ENCODE assay signal across 20 mouse cellular contexts in genomic region chrX:13311396-13311795, GRCm38 (mm10). TPM values are rescaled to one million over a fixed set of nuclear protein-coding genes. Genes with fewer than 3 reads are reported as not detected.
DNase-seq lines count a peak whose midpoint lies in the region; ATAC-seq and TF ChIP-seq lines count a peak whose summit lies in the region.
"Had no signal": no experiment of that assay in that cellular context is flagged by ENCODE, and none has a peak within 500 bp of the region (broad histone marks: within the 10 kb centered on the region; RNA-seq: fewer than 3 reads in every experiment).

No protein-coding gene starts in this region.

- WGBS in thymus, adult 2 months: 17% methylated on average over 4 of the region's 4 CpGs
- 82% methylated on average over 4 of the region's 4 CpGs for WGBS in forebrain, embryonic 16.5 days

- TF ChIP-seq CTCF in MEL (IDR thresholded peaks at IDR 0.05 in 2 of 3, conservative IDR thresholded peaks at IDR 0.05 in 1 of 3; ENCODE audit: control insufficient read depth in 1 of 3, insufficient read depth in 1 of 3, low read depth in 2 of 3, low read length in 3 of 3, poor library complexity in 1 of 3, severe bottlenecking in 1 of 3): no peak
- TF ChIP-seq CTCF in thymus, adult 2 months (IDR thresholded peaks at IDR 0.05; ENCODE audit: borderline replicate concordance, control insufficient read depth, extremely low read depth, insufficient read depth, low read length, poor library complexity): no peak

- H3K36me3 ChIP-seq in MEL (ENCODE audit: control insufficient read depth in 1 of 2, insufficient read depth in 2 of 2, low read length in 2 of 2): no peaks in the 10 kb centered on the region; a peak in 1 of 4 replicates
- no peaks in the 10 kb centered on the region for H3K36me3 ChIP-seq in thymus, adult 2 months (ENCODE audit: control insufficient read depth, insufficient read depth, low read length)
- H3K36me3 ChIP-seq in forebrain, embryonic 16.5 days (ENCODE audit: control insufficient read depth, insufficient read depth): no peaks in the 10 kb centered on the region
- H3K36me3 ChIP-seq: limb, embryonic 15.5 days; stomach, embryonic 15.5 days had no signal

- no peaks in the 10 kb centered on the region for H3K9me3 ChIP-seq in MEL (replicated peaks; ENCODE audit: insufficient read depth, low read length)
- no peaks in the 10 kb centered on the region for H3K9me3 ChIP-seq in forebrain, embryonic 16.5 days (ENCODE audit: control insufficient read depth, low read length)
- H3K9me3 ChIP-seq: limb, embryonic 15.5 days; stomach, embryonic 15.5 days had no signal

- H3K4me3 ChIP-seq in MEL (ENCODE audit: control insufficient read depth in 1 of 2, insufficient read depth in 1 of 2, low read depth in 2 of 2, low read length in 2 of 2): no peak overlapping the region
- H3K4me3 ChIP-seq in thymus, adult 2 months (ENCODE audit: control insufficient read depth, insufficient read depth, low read length): no peak overlapping the region
- H3K4me3 ChIP-seq in forebrain, embryonic 16.5 days (replicated peaks; ENCODE audit: low read length): no peak overlapping the region
- H3K4me3 ChIP-seq: limb, embryonic 15.5 days; stomach, embryonic 15.5 days had no signal

- TF ChIP-seq RAD21 in MEL (IDR thresholded peaks at IDR 0.05; ENCODE audit: low read depth, low read length): no peak

- no peak for TF ChIP-seq POLR2A in MEL (IDR thresholded peaks at IDR 0.05; ENCODE audit: control insufficient read depth in 1 of 2, insufficient read depth in 1 of 2, low read depth in 1 of 2, low read length in 2 of 2, poor library complexity in 1 of 2)
- no peak for TF ChIP-seq POLR2A in thymus, adult 2 months (IDR thresholded peaks at IDR 0.05; ENCODE audit: control insufficient read depth, extremely low read depth, insufficient read depth, low read length, poor library complexity)

- no peak overlapping the region for H3K27ac ChIP-seq in MEL (ENCODE audit: control insufficient read depth, low read depth, low read length)
- H3K27ac ChIP-seq in thymus, adult 2 months (ENCODE audit: control insufficient read depth, insufficient read depth, low read length): peak overlapping the region; percentile 47; the same call in 1 of the 2 replicates
- no peak overlapping the region for H3K27ac ChIP-seq in forebrain, embryonic 16.5 days (ENCODE audit: low read length)
- H3K27ac ChIP-seq: hindbrain, embryonic 14.5 days; limb, embryonic 15.5 days; stomach, embryonic 15.5 days had no signal

- ATAC-seq in megakaryocyte, adult 5-6 weeks (ENCODE audit: poor library complexity, severe bottlenecking): peak; percentile 99
- ATAC-seq in forebrain, embryonic 16.5 days: no peak
- no peak for ATAC-seq in erythroid progenitor cell, adult 5-6 weeks (replicated peaks; ENCODE audit: low FRiP score, poor library complexity, severe bottlenecking)
- ATAC-seq: forebrain, embryonic 14.5 days had no signal

- no peak overlapping the region for H3K9ac ChIP-seq in MEL (ENCODE audit: control insufficient read depth, low read depth, low read length, poor library complexity, severe bottlenecking)
- no peak overlapping the region for H3K9ac ChIP-seq in forebrain, embryonic 16.5 days (replicated peaks; ENCODE audit: low read depth, low read length)
- H3K9ac ChIP-seq: hindbrain, embryonic 14.5 days; limb, embryonic 15.5 days; stomach, embryonic 15.5 days had no signal

- DNase-seq in A20 (ENCODE audit: low read depth, low spot score): peak; percentile 59
- peak; percentile 71 for DNase-seq in MEL (ENCODE audit: low read depth, low spot score)
- peak; percentile 50 for DNase-seq in thymus, adult 2 months
- DNase-seq in ovary, postnatal 36 days (ENCODE audit: low spot score): no peak
- DNase-seq: adrenal gland, adult 2 months; cerebellum, adult 11-12 months; gastrocnemius, postnatal 10 days; kidney, adult 11 months; kidney, postnatal 14 days; layer of hippocampus, adult 9-11 months; lung, adult 2 months; right cerebral cortex, postnatal 4 days had no signal

- H3K79me2 ChIP-seq in MEL (ENCODE audit: control insufficient read depth, insufficient read depth, low read length, poor library complexity): no peaks in the 10 kb centered on the region

- no peak for TF ChIP-seq EP300 in MEL (IDR thresholded peaks at IDR 0.05; ENCODE audit: low read depth in 1 of 2, low read length in 2 of 2)

- no peaks in the 10 kb centered on the region for H3K27me3 ChIP-seq in MEL (ENCODE audit: control insufficient read depth in 1 of 2, insufficient read depth in 2 of 2, low read length in 2 of 2)
- no peaks in the 10 kb centered on the region for H3K27me3 ChIP-seq in thymus, adult 2 months (ENCODE audit: control insufficient read depth, insufficient read depth, low read length)
- no peaks in the 10 kb centered on the region for H3K27me3 ChIP-seq in forebrain, embryonic 16.5 days (replicated peaks; ENCODE audit: control insufficient read depth, insufficient read depth, low read length)
- H3K27me3 ChIP-seq: limb, embryonic 15.5 days; stomach, embryonic 15.5 days had no signal

- H3K4me1 ChIP-seq in MEL (ENCODE audit: control insufficient read depth in 1 of 2, insufficient read depth in 2 of 2, low read length in 2 of 2): peaks cover 0 to 4% of the 10 kb centered on the region in 2 experiments; a peak in 1 of 4 replicates
- peaks cover 7% of the 10 kb centered on the region for H3K4me1 ChIP-seq in thymus, adult 2 months (replicated peaks; ENCODE audit: control insufficient read depth, insufficient read depth, low read length)
- H3K4me1 ChIP-seq in forebrain, embryonic 16.5 days (replicated peaks; ENCODE audit: control insufficient read depth, insufficient read depth, low read length): no peaks in the 10 kb centered on the region
- H3K4me1 ChIP-seq: limb, embryonic 15.5 days; stomach, embryonic 15.5 days had no signal

- H3K4me2 ChIP-seq in forebrain, embryonic 16.5 days (ENCODE audit: low read length): no peak overlapping the region
- H3K4me2 ChIP-seq: hindbrain, embryonic 14.5 days; limb, embryonic 15.5 days; midbrain, embryonic 11.5 days; stomach, embryonic 15.5 days had no signal

TF ChIP-seq in MEL, 35 proteins besides CTCF, POLR2A, EP300 and RAD21:
- TF ChIP-seq CHD1 (IDR thresholded peaks at IDR 0.05; ENCODE audit: low read depth, low read length): no peak
- no peak for TF ChIP-seq SMC3 (IDR thresholded peaks at IDR 0.05; ENCODE audit: low read depth, low read length)
- TF ChIP-seq TCF12 (IDR thresholded peaks at IDR 0.05; ENCODE audit: low read depth, low read length): no peak
- no peak for TF ChIP-seq TAL1 (IDR thresholded peaks at IDR 0.05; ENCODE audit: low read length)
- TF ChIP-seq E2F4 (IDR thresholded peaks at IDR 0.05; ENCODE audit: borderline replicate concordance, low read depth, low read length): no peak
- TF ChIP-seq ZMIZ1 (IDR thresholded peaks at IDR 0.05; ENCODE audit: low read depth, low read length): no peak
- TF ChIP-seq GATA1 (IDR thresholded peaks at IDR 0.05; ENCODE audit: low read depth, low read length): no peak
- TF ChIP-seq MEF2A (IDR thresholded peaks at IDR 0.05; ENCODE audit: extremely low read depth, insufficient replicate concordance, low read depth, low read length, poor library complexity, severe bottlenecking): no peak
- no peak for TF ChIP-seq KAT2A (conservative IDR thresholded peaks at IDR 0.05; ENCODE audit: low read depth, low read length)
- no peak for TF ChIP-seq ELF1 (IDR thresholded peaks at IDR 0.05; ENCODE audit: low read depth, low read length)
- no peak for TF ChIP-seq HCFC1 (IDR thresholded peaks at IDR 0.05; ENCODE audit: low read depth, low read length)
- no peak for TF ChIP-seq JUND (IDR thresholded peaks at IDR 0.05; ENCODE audit: low read depth, low read length)
- no peak for TF ChIP-seq USF1 (IDR thresholded peaks at IDR 0.05; ENCODE audit: low read depth, low read length)
- no peak for TF ChIP-seq UBTF (IDR thresholded peaks at IDR 0.05; ENCODE audit: borderline replicate concordance, insufficient read depth, low read depth, low read length)
- no peak for TF ChIP-seq MYB (IDR thresholded peaks at IDR 0.05; ENCODE audit: low read depth, low read length)
- TF ChIP-seq RCOR1 (IDR thresholded peaks at IDR 0.05; ENCODE audit: low read depth, low read length): no peak
- TF ChIP-seq POLR2AphosphoS5 (IDR thresholded peaks at IDR 0.05; ENCODE audit: borderline replicate concordance, low read depth, low read length): no peak

RNA-seq across cellular contexts. Expression of gene Ddx3x, which starts 30.6 kb away (rescaled TPM):
- 262 and 275 TPM in 2 replicates for total RNA-seq in MEL (2012; rRNA removed)
- 100 to 1,000 TPM; 146 to 267 TPM for polyA plus RNA-seq in MEL (2012; ENCODE audit: insufficient read depth in 1 of 2, insufficient read length in 2 of 2, low read depth in 1 of 2, low replicate concordance in 2 of 2, missing spikeins in 1 of 2)
- total RNA-seq in megakaryocyte, adult 5-6 weeks (2015): 177 and 179 TPM in 2 replicates
- 384 and 435 TPM in 2 replicates for total RNA-seq in megakaryocyte, adult 5-6 weeks (2017)
- polyA plus RNA-seq in thymus, adult 2 months (2012; rRNA removed): 35.4 and 48.0 TPM in 2 replicates
- polyA plus RNA-seq in forebrain, embryonic 16.5 days (2015; fragmentation: Nextera tagmentation; extraction: Ambion mirVana): 121 and 133 TPM in 2 replicates
- total RNA-seq in erythroid progenitor cell, adult 5-6 weeks (2015; ENCODE audit: low replicate concordance): 87.6 and 87.9 TPM in 2 replicates
- 95.5 and 132 TPM in 2 replicates for total RNA-seq in erythroid progenitor cell, adult 5-6 weeks (2017; ENCODE audit: low replicate concordance)
